In genomic region chr16:46397945-46398344, GRCm38 (mm10) we compare ENCODE assay signal across 33 mouse cellular contexts.
"Had no signal": no experiment of that assay in that cellular context is flagged by ENCODE, and none has a peak within 500 bp of the region (broad histone marks: within the 10 kb centered on the region; RNA-seq: fewer than 3 reads in every experiment).

No protein-coding gene starts in this region.

- H3K27me3 ChIP-seq: heart, embryonic 12.5 days; heart, embryonic 13.5 days; heart, embryonic 15.5 days; hindbrain, embryonic 12.5 days; hindbrain, embryonic 13.5 days; hindbrain, embryonic 15.5 days; kidney, embryonic 15.5 days had no signal

- H3K9ac ChIP-seq: heart, embryonic 12.5 days; heart, embryonic 13.5 days; heart, embryonic 15.5 days; hindbrain, embryonic 12.5 days; hindbrain, embryonic 13.5 days; hindbrain, embryonic 14.5 days; hindbrain, embryonic 15.5 days; kidney, embryonic 15.5 days had no signal

- DNase-seq: heart, postnatal 10 days; heart, postnatal 14 days; heart, postnatal 36 days; heart, postnatal 4 days; kidney, adult 11 months; kidney, adult 18-20 months; kidney, adult 2 months; kidney, adult 8-10 months; kidney, adult 9 months; kidney, postnatal 10 days; kidney, postnatal 14 days; kidney, postnatal 25 days; kidney, postnatal 36 days; kidney, postnatal 4 days; layer of hippocampus, adult 9-11 months; layer of hippocampus, postnatal 36 days had no signal

- H3K36me3 ChIP-seq: heart, embryonic 15.5 days had no signal

- H3K4me3 ChIP-seq: heart, embryonic 10.5 days; heart, embryonic 12.5 days; heart, embryonic 13.5 days; heart, embryonic 15.5 days; hindbrain, embryonic 10.5 days; hindbrain, embryonic 12.5 days; hindbrain, embryonic 13.5 days; hindbrain, embryonic 15.5 days; kidney, embryonic 15.5 days; layer of hippocampus, adult 2 months; left cerebral cortex, adult 2 months had no signal

- H3K9me3 ChIP-seq: heart, embryonic 10.5 days; heart, embryonic 12.5 days; heart, embryonic 13.5 days; heart, embryonic 15.5 days; hindbrain, embryonic 10.5 days; hindbrain, embryonic 12.5 days; hindbrain, embryonic 13.5 days; hindbrain, embryonic 15.5 days; kidney, embryonic 15.5 days had no signal

- ATAC-seq: hindbrain, embryonic 16.5 days; hindbrain, postnatal 0 days; inflammation-experienced regulatory T-cells, adult 6 months had no signal

- H3K27ac ChIP-seq: heart, embryonic 10.5 days; heart, embryonic 13.5 days; heart, embryonic 15.5 days; hindbrain, embryonic 10.5 days; hindbrain, embryonic 12.5 days; hindbrain, embryonic 13.5 days; hindbrain, embryonic 14.5 days; hindbrain, embryonic 15.5 days; hindbrain, postnatal 0 days; kidney, embryonic 15.5 days; kidney, postnatal 0 days; layer of hippocampus, adult 2 months; left cerebral cortex, adult 2 months had no signal

- H3K4me1 ChIP-seq: heart, embryonic 10.5 days; heart, embryonic 15.5 days; hindbrain, embryonic 10.5 days; hindbrain, embryonic 12.5 days; hindbrain, embryonic 13.5 days; hindbrain, embryonic 15.5 days; kidney, embryonic 15.5 days had no signal

- H3K4me2 ChIP-seq: heart, embryonic 11.5 days; heart, embryonic 12.5 days; heart, embryonic 13.5 days; heart, embryonic 15.5 days; hindbrain, embryonic 12.5 days; hindbrain, embryonic 13.5 days; hindbrain, embryonic 14.5 days; hindbrain, embryonic 15.5 days; kidney, embryonic 15.5 days had no signal
